17 mouse cellular contexts compared by ENCODE assay signal in the genomic region with DNA sequence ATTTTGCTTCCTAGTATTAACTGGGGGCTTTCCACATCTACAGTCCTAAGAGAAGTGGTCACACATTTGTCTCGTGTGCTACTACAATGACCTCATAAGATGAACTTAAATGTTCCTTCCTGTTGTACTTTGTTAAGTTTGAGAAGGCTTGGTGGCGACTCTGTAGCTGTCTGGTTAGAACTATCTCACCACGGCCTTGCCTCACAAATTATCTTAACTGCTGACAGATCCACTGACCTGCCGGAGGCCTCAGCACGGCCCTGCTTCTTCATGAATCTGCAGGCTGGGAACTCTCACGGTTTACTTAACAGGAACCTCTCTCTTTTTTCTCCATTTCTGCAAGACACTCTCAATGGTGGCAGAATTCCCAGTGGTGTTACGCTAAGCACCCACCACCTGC. TPM values are rescaled to one million over a fixed set of nuclear protein-coding genes. Genes with fewer than 3 reads are reported as not detected.
DNase-seq lines count a peak whose midpoint lies in the region; ATAC-seq and TF ChIP-seq lines count a peak whose summit lies in the region.
"Had no signal": no experiment of that assay in that cellular context is flagged by ENCODE, and none has a peak within 500 bp of the region (broad histone marks: within the 10 kb centered on the region; RNA-seq: fewer than 3 reads in every experiment).

No protein-coding gene starts in this region.

- H3K27me3 ChIP-seq in liver, embryonic 12.5 days (replicated peaks): no peaks in the 10 kb centered on the region
- H3K27me3 ChIP-seq in stomach, postnatal 0 days (ENCODE audit: control insufficient read depth, insufficient read depth, low read length): no peaks in the 10 kb centered on the region
- H3K27me3 ChIP-seq in kidney, embryonic 15.5 days: no peaks in the 10 kb centered on the region
- H3K27me3 ChIP-seq: forebrain, embryonic 12.5 days; heart, embryonic 15.5 days had no signal

- 0 out of 2 replicates have a peak, but pooled peaks have one; percentile 15 for TF ChIP-seq CTCF in stomach, postnatal 0 days (IDR thresholded peaks at IDR 0.05; ENCODE audit: low read depth)

- H3K4me2 ChIP-seq in liver, embryonic 12.5 days: peak overlapping the region; percentile 13; the same call in 1 of the 2 replicates
- no peak overlapping the region for H3K4me2 ChIP-seq in stomach, postnatal 0 days (replicated peaks; ENCODE audit: low read depth)
- no peak overlapping the region for H3K4me2 ChIP-seq in kidney, embryonic 15.5 days
- H3K4me2 ChIP-seq: forebrain, embryonic 12.5 days; heart, embryonic 15.5 days had no signal

- 50% methylated on average over 7 of the region's 7 CpGs for WGBS in liver, embryonic 12.5 days (ENCODE audit: insufficient replicate concordance)
- WGBS in stomach, postnatal 0 days: 74% methylated on average over 7 of the region's 7 CpGs
- 33% methylated on average over 7 of the region's 7 CpGs for WGBS in kidney, embryonic 15.5 days

- no peak overlapping the region for H3K4me3 ChIP-seq in liver, embryonic 12.5 days
- no peak overlapping the region for H3K4me3 ChIP-seq in stomach, postnatal 0 days (ENCODE audit: low read depth, low read length)
- H3K4me3 ChIP-seq in kidney, embryonic 15.5 days (replicated peaks): no peak overlapping the region
- H3K4me3 ChIP-seq: forebrain, embryonic 12.5 days; heart, adult 2 months; heart, embryonic 15.5 days had no signal

- no peaks in the 10 kb centered on the region for H3K9me3 ChIP-seq in liver, embryonic 12.5 days (replicated peaks)
- H3K9me3 ChIP-seq in stomach, postnatal 0 days (ENCODE audit: control insufficient read depth, low read length): no peaks in the 10 kb centered on the region
- no peaks in the 10 kb centered on the region for H3K9me3 ChIP-seq in kidney, embryonic 15.5 days (replicated peaks)
- H3K9me3 ChIP-seq: forebrain, embryonic 12.5 days; heart, embryonic 15.5 days had no signal

- peaks cover 93% of the 10 kb centered on the region for H3K36me3 ChIP-seq in liver, embryonic 12.5 days
- H3K36me3 ChIP-seq in stomach, postnatal 0 days (ENCODE audit: control insufficient read depth, insufficient read depth, low read length): peaks cover 21% of the 10 kb centered on the region; the same call in 1 of the 2 replicates
- H3K36me3 ChIP-seq in kidney, embryonic 15.5 days: peaks cover 74% of the 10 kb centered on the region

- no peak for DNase-seq in liver
- peak; percentile 11 for DNase-seq in R1 (ENCODE audit: low read depth, low spot score)
- peak; percentile 5 for DNase-seq in fibroblast of lung, adult 2 months (ENCODE audit: low read depth)
- no peak for DNase-seq in stomach, postnatal 0 days (ENCODE audit: low spot score)
- no peak for DNase-seq in spleen, postnatal 36 days (ENCODE audit: low spot score in 2 of 2)
- DNase-seq: adrenal gland, postnatal 25 days; cerebellum, adult 18-20 months; cerebellum, postnatal 25 days; gastrocnemius, postnatal 25 days; heart, adult 2 months; kidney, adult 9 months; layer of hippocampus, postnatal 36 days; lung, postnatal 14 days had no signal

- peaks cover 30% of the 10 kb centered on the region for H3K4me1 ChIP-seq in liver, embryonic 12.5 days
- H3K4me1 ChIP-seq in stomach, postnatal 0 days (replicated peaks; ENCODE audit: control insufficient read depth, insufficient read depth): no peaks in the 10 kb centered on the region
- H3K4me1 ChIP-seq in kidney, embryonic 15.5 days: no peaks in the 10 kb centered on the region
- H3K4me1 ChIP-seq: forebrain, embryonic 12.5 days; heart, embryonic 15.5 days had no signal

- ATAC-seq in liver, embryonic 12.5 days: peak; percentile 39; the same call in 1 of the 2 replicates
- no peak for ATAC-seq in stomach, postnatal 0 days (ENCODE audit: low FRiP score, low TSS enrichment)
- no peak for ATAC-seq in kidney, embryonic 15.5 days (replicated peaks; ENCODE audit: low FRiP score)

- H3K9ac ChIP-seq in liver, embryonic 12.5 days: 0 out of 2 replicates have a peak overlapping the region, but pooled peaks have one; percentile 12
- no peak overlapping the region for H3K9ac ChIP-seq in stomach, postnatal 0 days (ENCODE audit: low read length)
- H3K9ac ChIP-seq in kidney, embryonic 15.5 days: no peak overlapping the region
- H3K9ac ChIP-seq: forebrain, embryonic 12.5 days; heart, embryonic 15.5 days had no signal

- TF ChIP-seq EP300 in stomach, postnatal 0 days (optimal IDR thresholded peaks at IDR 0.05): no peak

- peak overlapping the region; percentile 51; the same call in 1 of the 2 replicates for H3K27ac ChIP-seq in liver, embryonic 12.5 days
- H3K27ac ChIP-seq in stomach, postnatal 0 days (replicated peaks): no peak overlapping the region
- no peak overlapping the region for H3K27ac ChIP-seq in kidney, embryonic 15.5 days
- H3K27ac ChIP-seq: forebrain, embryonic 12.5 days; heart, adult 2 months; heart, embryonic 15.5 days had no signal

RNA-seq across cellular contexts. Expression of gene Tubgcp3, which starts 27.2 kb away (rescaled TPM):
- 38.7 TPM in 2 replicates for polyA plus RNA-seq in liver, embryonic 12.5 days (2016; fragmentation: Nextera tagmentation; extraction: Ambion mirVana)
- polyA plus RNA-seq in stomach, postnatal 0 days (2015; fragmentation: Nextera tagmentation; extraction: Ambion mirVana): 13.5 and 14.7 TPM in 2 replicates
- 44.6 and 48.0 TPM in 2 replicates for polyA plus RNA-seq in kidney, embryonic 15.5 days (2015; fragmentation: Nextera tagmentation; extraction: Ambion mirVana)

Comparison
In these comparisons a context has a peak if more than half of its experiments do, and no peak if none do; other contexts are left out.
1. DNase-seq: peak in R1 (single experiment) and fibroblast of lung, adult 2 months (single experiment); none in liver (single experiment), stomach, postnatal 0 days (single experiment) and spleen, postnatal 36 days (0 of 2).